Mouse (Mus musculus) heart, adult 11 months (tissue): ENCODE data around the gene Sord.

Experiments used
- DNase-seq: peaks from one replicate; pipeline ENCODE4 v3.0.0; 2022

The Sord gene

GRCm38 (mm10) chr2:122241226-122241625 is 6.7 kb downstream of the Sord start:
- no peak for DNase-seq

- no peak for DNase-seq
These were observed 7.4 kb downstream of the Sord start for GRCm38 (mm10) chr2:122241935-122242334.

- peak; percentile 96 for DNase-seq
These were observed 9.2 kb downstream of the Sord start for GRCm38 (mm10) chr2:122243671-122244131.

- DNase-seq: no peak
These were observed 13.2 kb downstream of the Sord start for GRCm38 (mm10) chr2:122247786-122248185.

GRCm38 (mm10) chr2:122255997-122256396 is 21.4 kb downstream of the Sord start:
- DNase-seq: no peak

- DNase-seq: no peak
These were observed 26.2 kb downstream of the Sord start for GRCm38 (mm10) chr2:122260729-122261128.

GRCm38 (mm10) chr2:122264690-122265089 is 30.1 kb downstream of the Sord start:
- DNase-seq: no peak

- no peak for DNase-seq
These were observed 32.1 kb downstream of the Sord start for GRCm38 (mm10) chr2:122266407-122267193.

- DNase-seq: no peak
These were observed 44.2 kb downstream of the Sord start for GRCm38 (mm10) chr2:122278769-122279168.

GRCm38 (mm10) chr2:122284091-122284490 is 49.5 kb downstream of the Sord start:
- DNase-seq: no peak

- DNase-seq: peak; percentile 97
These were observed 51.6 kb downstream of the Sord start for GRCm38 (mm10) chr2:122286137-122286536.

- DNase-seq: no peak
These were observed 60.4 kb downstream of the Sord start for GRCm38 (mm10) chr2:122294916-122295315.

- DNase-seq: no peak
These were observed 62.9 kb downstream of the Sord start for GRCm38 (mm10) chr2:122297271-122298095.

GRCm38 (mm10) chr2:122298096-122298499 is 63.5 kb downstream of the Sord start, which contains the start of gene Duox2:
TSS of gene Duox2 (minus strand) at chr2:122298449.
- no peak for DNase-seq

- no peak for DNase-seq
These were observed 64.3 kb downstream of the Sord start, which contains the start of gene Duoxa2 for GRCm38 (mm10) chr2:122298596-122299490. TSS of gene Duoxa2 (plus strand) at chr2:122298900.

GRCm38 (mm10) chr2:122299911-122300655 is 65.5 kb downstream of the Sord start:
- DNase-seq: no peak

GRCm38 (mm10) chr2:122300656-122301020 is 66.1 kb downstream of the Sord start:
- DNase-seq: no peak

GRCm38 (mm10) chr2:122301081-122301920 is 66.8 kb downstream of the Sord start:
- no peak for DNase-seq

- no peak for DNase-seq
These were observed 67.5 kb downstream of the Sord start for GRCm38 (mm10) chr2:122301921-122302573.

- no peak for DNase-seq
These were observed 68.2 kb downstream of the Sord start for GRCm38 (mm10) chr2:122302574-122303241.
